Mouse (Mus musculus): Measurements from ENCODE around the gene Kcnj4.
"Not testable (repeated sequence)": the region's sequence is repeated elsewhere in the genome, so short reads cannot be mapped to it uniquely, and the experiment has no call there.

The Kcnj4 gene

GRCm38 (mm10) chr15:79511553-79512320 is 6.7 kb upstream of the Kcnj4 start:
- DNase-seq (ENCODE audit: low spot score in 2 of 2), result peak; percentile 74 to 82

- no peak for DNase-seq (ENCODE audit: low spot score in 2 of 2)
Observed at GRCm38 (mm10) chr15:79510425-79510824, 5.4 kb upstream of the Kcnj4 start.

GRCm38 (mm10) chr15:79509998-79510397 is 5.0 kb upstream of the Kcnj4 start:
- DNase-seq (ENCODE audit: low spot score in 2 of 2), result no peak

GRCm38 (mm10) chr15:79507055-79507828 is 2.2 kb upstream of the Kcnj4 start:
- DNase-seq (ENCODE audit: low spot score in 2 of 2), result no peak

GRCm38 (mm10) chr15:79506460-79506859 is 1.4 kb upstream of the Kcnj4 start:
- no peak for DNase-seq (ENCODE audit: low spot score in 2 of 2)

GRCm38 (mm10) chr15:79505616-79506283 is 709 bp upstream of the Kcnj4 start:
- peak; percentile 20 to 48 for DNase-seq (ENCODE audit: low spot score in 2 of 2)

GRCm38 (mm10) chr15:79503438-79503837 is 1.6 kb downstream of the Kcnj4 start:
- no peak for DNase-seq (ENCODE audit: low spot score in 2 of 2)

DNA sequence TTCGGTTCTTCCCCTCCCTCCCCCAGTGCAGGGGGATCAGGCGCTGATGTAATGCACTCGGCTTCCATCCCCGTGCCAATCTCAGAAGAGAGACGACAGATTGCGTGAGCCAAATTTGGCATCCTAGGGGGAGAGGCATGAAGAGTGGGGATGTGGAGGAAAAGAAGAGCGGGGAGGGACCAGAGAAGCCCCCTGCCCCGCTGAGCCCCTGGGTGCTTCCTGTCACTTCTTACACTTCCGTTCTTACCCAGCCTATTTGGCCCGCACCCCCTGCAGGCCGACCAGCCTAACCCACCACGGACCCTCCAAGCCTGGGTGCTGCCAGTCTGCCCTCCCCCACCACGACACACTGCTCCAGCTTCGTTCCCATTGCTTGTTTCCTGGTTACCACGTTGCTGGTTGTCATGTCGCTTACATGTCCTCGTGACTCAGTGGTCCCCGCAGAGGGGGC is 2.1 kb downstream of the Kcnj4 start:
- DNase-seq (ENCODE audit: low spot score in 2 of 2), result no peak

DNA sequence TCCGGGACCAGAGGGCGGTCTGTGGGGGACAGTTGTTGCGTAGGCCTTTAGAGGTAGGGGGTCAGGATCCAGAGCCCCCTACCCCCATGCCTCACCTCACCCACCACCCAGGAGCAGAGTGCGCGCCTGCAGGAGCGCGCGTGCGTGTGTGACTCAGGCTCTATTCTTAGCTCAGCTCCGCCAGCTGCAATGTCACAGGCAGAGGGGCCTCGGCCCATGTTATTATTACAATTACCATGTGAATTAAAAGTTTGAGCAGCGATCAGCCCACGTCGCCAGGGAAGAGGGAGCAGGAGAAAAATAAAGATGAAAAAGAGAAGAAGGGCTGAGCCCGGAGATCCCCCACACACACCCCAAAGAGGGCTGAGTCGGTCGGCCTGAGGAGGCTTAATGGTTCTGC is 4.9 kb downstream of the Kcnj4 start:
- DNase-seq (ENCODE audit: low spot score in 2 of 2), result no peak

GRCm38 (mm10) chr15:79493527-79493926 is 11.5 kb downstream of the Kcnj4 start:
- no peak for DNase-seq (ENCODE audit: low spot score in 2 of 2)

- no peak for DNase-seq (ENCODE audit: low spot score in 2 of 2)
Observed at GRCm38 (mm10) chr15:79489463-79489862, 15.6 kb downstream of the Kcnj4 start.

- DNase-seq (ENCODE audit: low spot score in 2 of 2), result no peak
Observed at GRCm38 (mm10) chr15:79481181-79481688, 23.8 kb downstream of the Kcnj4 start.

GRCm38 (mm10) chr15:79477227-79477626 is 27.8 kb downstream of the Kcnj4 start:
- no peak for DNase-seq (ENCODE audit: low spot score in 2 of 2)

GRCm38 (mm10) chr15:79473638-79474355 is 31.2 kb downstream of the Kcnj4 start:
- no peak for DNase-seq (ENCODE audit: low spot score in 2 of 2)

- no peak for DNase-seq (ENCODE audit: low spot score in 2 of 2)
Observed at GRCm38 (mm10) chr15:79473042-79473441, 32.0 kb downstream of the Kcnj4 start.

GRCm38 (mm10) chr15:79471095-79471494 is 33.9 kb downstream of the Kcnj4 start:
- DNase-seq (ENCODE audit: low spot score in 2 of 2), result no peak

DNA sequence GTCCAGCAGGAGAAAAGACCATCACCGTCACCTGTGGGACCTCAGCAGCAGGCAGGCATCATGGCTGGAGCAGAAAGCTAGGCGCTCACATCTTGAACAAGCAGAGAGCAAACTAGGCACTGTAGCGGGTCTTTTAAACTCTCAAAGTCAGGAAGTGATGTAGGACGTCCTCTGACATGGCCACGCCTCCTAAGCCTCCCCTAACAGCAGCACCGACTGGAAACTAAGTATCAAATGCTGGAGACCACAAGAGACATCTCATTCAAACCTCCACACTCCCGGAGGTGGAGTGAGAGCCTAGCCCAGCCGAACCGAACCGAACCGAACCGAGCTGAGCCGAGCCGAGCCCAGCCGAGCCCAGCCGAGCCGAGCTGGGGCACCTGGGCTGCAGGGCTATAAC is 34.5 kb downstream of the Kcnj4 start:
- no peak for DNase-seq (ENCODE audit: low spot score in 2 of 2)

GRCm38 (mm10) chr15:79469577-79469976 is 35.5 kb downstream of the Kcnj4 start:
- DNase-seq (ENCODE audit: low spot score in 2 of 2), result no peak

DNA sequence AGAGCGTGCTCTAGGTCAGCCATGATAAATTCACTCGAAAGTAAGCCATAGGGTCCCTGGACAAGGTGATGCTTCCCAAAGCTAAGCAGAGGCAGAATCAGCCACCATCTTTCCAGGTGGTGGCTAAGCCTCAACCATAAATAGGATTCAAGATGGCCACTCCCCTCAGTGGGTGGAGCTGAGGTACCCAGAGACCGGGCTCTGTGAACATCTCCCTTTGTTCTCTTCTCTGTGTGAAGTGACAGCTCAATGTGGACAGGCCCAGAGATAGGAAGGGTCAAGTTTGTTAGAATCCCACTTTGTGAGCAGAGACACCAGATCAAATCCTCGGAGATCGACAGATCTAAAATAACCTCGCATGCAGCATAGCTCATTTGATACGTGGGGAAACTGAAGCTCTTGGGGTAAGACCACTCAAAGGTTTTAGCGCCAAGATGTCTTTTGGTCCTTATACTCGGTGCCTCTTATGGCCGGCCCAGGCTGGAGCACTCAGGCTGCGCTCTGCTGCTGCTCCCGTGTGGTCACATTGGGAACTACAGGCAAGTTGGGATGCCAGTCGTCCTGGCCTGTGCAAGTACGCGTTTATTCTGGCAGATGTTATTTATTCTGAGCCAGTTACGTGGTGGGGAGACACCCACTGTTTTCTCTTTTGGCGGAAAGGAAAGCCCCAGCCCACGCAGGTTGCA is 38.3 kb downstream of the Kcnj4 start:
- DNase-seq (ENCODE audit: low spot score in 2 of 2), result peak; percentile 83 to 85

DNA sequence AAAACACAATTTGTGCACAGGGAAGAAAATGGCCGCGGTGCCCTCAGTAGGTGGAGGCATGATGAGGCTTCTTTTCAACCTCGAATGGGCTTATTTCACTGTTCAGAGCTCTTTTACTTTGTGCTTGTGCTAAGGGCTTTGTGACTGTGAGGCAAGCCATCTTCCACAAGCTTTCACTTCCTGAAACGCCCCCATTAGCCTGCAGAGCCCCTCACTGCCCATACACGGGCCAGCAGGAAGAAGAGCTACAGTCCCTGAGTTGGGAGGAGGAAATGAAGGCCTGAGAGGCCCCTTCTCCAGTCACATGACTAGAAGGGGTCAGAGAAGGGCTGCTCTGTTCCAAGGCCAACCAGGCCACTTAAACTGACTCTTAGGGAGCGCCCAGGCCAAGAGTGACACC is 48.5 kb downstream of the Kcnj4 start:
- no peak for DNase-seq (ENCODE audit: low spot score in 2 of 2)

GRCm38 (mm10) chr15:79456104-79456503 is 48.9 kb downstream of the Kcnj4 start:
- DNase-seq (ENCODE audit: low spot score in 2 of 2), result not testable (repeated sequence)

All from urinary bladder, postnatal 36 days (tissue).